Mouse (Mus musculus) forelimb bud, embryonic 11.5 days (tissue): ENCODE measurements around the gene Kcnip4.
A peak's percentile ranks its signal among the peaks of the same experiment; 100 is the strongest.

Experiments
- DNase-seq: peaks from one replicate; pipeline ENCODE4 v3.0.0-alpha.2; 2012; ENCODE audit warnings: low read depth, low spot score

Kcnip4 gene

DNA sequence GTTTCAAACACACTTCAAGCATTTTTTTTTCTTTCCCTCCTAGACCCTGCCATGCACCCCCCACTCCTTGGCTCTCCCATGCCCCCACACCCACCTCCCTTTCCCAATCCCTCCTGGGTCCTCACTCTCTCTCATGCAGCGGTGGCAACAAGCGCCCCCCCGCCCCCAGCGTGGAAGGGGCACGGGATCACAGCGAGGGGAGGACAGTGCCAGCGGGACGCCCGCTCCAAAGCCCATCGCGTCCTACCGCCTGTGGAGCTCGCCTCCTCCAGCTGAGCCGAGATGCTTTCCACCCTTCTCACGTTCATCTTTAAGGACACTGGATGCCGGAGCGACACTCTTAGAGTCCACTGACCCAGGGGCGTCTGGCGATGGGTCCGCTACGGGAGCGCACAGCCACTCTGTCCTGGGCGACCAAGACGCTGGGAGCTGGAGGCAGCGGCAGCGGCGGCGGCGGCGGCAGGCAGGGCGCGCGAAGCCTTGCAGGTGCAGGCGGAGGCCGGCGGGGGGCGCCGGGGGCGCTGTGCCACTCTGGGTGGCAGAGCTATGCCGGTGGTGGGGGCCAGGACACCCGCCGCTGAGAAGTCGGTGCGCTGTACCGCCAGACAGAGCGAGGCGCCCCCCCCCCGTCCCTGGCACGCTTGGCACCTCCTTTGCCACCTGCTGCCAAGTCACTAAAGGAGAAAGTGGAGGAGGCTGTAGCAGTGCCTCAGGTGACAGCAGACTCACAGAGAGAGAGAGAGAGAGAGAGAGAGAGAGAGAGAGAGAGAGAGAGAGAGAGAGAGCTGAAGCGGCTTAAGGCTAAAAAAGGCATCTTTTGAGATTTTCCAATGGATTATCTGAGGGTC lies at the start of gene Kcnip4:
TSS of gene Kcnip4 (minus strand) at position 514 of the 848 bp plus-strand sequence.
- peak; percentile 11 for DNase-seq

GRCm38 (mm10) chr5:49571876-49572275 lies 47.2 kb upstream of the Kcnip4 start:
- DNase-seq = no peak

DNA sequence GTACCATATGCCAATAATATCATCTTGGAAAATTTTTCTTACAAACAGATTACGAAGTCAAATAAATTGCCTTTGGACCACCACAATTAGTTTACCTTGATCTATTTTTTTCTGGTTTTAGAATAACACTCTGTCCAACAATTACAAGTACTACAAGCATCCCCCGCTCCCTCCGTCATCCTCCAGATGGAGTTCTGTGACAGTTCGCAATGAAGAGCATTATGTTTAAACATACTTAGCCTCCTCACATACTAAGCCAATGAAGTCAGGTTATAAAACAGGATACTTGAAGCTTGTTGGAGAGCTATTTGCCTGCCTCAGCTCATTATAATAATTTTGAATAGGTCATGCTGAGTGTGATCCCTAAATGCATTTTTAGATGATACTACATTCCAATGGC lies 39.0 kb upstream of the Kcnip4 start:
- DNase-seq = no peak

DNA sequence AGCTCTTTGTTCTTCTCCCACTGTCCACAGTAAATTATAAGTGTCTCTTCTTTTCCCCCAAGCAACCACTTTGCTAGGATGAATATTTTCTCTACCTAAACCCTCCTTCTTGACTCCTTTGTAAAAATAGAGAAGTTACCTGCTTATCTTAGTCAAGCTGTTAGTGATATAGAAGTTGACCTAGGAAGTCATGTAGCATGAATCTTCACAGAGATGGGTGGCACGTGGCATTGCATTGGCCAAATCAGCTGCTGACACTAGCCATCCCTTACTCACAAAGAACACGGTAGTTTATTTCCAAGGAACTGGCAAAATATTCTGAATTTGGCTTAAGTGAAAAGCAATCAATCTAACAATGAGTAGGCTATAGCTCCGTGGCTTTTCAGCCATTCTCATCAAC lies 32.7 kb upstream of the Kcnip4 start:
- no peak for DNase-seq

GRCm38 (mm10) chr5:49547884-49548283 lies 23.2 kb upstream of the Kcnip4 start:
- DNase-seq = no peak

DNA sequence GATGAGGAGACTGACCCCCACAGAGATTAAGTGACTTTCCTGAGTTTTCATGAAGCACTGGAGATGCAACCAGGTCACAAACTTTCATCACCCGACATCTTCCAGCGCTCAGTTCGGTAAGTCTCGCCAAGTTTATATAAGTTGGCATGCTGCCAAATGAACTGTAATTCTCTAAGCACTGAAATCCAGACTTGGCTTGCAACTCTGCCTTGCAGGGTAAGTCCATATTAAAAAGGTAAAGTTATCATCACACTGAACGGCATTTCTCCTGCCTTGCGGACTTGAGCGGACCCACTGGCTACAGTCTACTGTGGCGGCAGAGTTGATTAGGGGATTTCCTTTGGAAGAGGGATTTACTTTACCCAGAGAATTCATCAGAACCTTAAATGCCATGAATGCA lies 4.7 kb upstream of the Kcnip4 start:
- DNase-seq = no peak

GRCm38 (mm10) chr5:49525242-49525612 lies 520 bp upstream of the Kcnip4 start:
- DNase-seq = no peak

GRCm38 (mm10) chr5:49523997-49524393 lies 712 bp downstream of the Kcnip4 start:
- DNase-seq = no peak

DNA sequence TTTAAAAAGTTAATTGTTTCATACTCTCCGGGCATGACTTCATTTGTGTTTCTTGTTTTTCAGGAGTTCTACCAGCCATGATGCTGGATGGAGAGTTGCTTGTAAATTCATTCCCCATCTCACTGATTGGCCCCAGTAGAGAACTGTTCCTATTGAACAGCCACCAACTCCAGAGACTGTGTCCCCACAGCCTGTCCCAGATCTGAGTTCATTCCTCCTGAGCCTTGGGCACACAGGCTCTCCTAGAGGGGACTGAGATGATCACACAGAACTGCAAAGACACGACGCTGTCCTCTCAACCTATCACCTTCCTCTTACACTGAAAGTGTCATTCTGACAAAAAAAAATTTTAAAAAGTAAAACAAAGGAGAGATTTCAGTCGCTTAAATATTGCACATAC lies 1.7 kb downstream of the Kcnip4 start:
- DNase-seq = no peak

DNA sequence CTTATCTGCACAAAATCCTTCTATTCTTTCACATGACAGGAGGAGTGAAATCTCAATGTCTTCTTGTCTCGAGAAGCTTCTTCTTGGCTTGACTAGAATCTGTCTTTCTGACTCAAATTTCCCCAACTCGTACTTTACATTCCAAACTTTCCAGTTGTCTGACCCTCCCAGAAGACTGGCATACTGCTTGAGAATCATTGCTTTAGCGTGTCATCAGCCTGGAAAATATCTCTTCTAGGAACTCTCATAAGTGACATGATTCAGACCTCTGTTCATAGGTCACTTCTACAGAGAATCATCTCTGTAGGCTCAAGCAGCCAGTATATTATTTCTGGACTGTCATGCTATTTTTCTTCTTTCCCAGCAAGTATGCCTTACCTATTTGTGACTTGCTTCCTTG lies 26.0 kb downstream of the Kcnip4 start:
- no peak for DNase-seq

GRCm38 (mm10) chr5:49487270-49487669 lies 37.4 kb downstream of the Kcnip4 start:
- no peak for DNase-seq

- no peak for DNase-seq
These were observed 54.0 kb downstream of the Kcnip4 start for GRCm38 (mm10) chr5:49470738-49471137.

GRCm38 (mm10) chr5:49460643-49461276 lies 63.9 kb downstream of the Kcnip4 start:
- no peak for DNase-seq

- DNase-seq = no peak
These were observed 71.6 kb downstream of the Kcnip4 start for GRCm38 (mm10) chr5:49453100-49453499.

- DNase-seq = no peak
These were observed 73.4 kb downstream of the Kcnip4 start for GRCm38 (mm10) chr5:49451295-49451694.

DNA sequence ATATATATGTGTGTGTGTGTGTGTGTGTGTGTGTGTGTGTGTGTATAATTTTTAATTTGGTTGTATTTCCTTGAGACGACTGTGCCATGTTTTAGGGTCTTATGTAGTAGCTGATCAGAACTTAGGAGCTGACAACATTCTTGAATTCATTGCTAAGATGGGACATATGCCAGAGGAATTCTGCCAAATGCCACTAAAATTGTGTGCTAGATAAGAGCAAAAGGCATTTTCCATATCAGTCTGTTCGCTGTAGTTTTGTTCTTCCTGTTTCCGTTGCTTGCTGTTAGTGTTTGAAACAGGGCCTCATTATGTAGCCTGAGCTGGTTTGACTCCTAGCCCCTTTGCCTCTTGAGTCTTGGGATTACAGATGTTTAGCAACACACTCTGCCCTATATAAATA lies 73.8 kb downstream of the Kcnip4 start:
- DNase-seq = no peak

DNA sequence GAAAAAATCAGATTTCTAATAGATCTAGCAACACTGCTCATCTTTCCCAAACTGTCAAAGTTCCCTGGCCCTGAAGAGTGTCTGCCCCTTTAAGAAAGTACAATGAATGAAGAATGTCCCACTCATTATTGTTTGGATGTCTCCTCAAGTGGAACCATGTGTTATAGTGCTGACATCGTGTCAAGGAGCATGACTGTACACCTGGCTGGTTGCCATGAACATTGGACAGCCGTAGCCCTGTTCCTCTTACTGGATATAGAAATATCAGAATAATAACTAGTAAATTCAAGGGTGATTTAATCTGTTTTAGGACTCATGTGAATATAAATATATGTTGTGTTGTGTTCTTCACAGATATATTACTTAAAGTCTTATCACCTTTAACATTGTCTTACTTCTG lies 87.5 kb downstream of the Kcnip4 start:
- no peak for DNase-seq

DNA sequence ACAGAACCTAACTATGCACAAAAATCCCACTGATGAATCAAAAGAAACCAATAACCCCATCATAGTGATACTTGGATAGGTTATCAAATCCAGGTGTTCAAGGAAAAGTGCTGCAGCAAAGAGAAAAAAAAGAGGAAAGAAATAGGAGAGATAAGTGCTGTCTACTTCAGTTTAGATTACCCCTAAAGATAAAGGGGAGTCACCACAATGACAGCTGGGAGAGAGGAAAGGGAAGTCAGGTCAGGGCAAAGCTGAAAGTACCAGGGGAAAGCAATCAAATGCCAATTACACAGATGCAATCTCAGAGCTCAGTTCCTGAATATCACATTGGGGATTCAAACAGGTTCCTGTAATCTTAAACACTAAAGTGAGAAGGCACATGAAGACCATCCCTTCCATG lies 97.0 kb downstream of the Kcnip4 start:
- DNase-seq = no peak

- no peak for DNase-seq
These were observed 105.0 kb downstream of the Kcnip4 start for GRCm38 (mm10) chr5:49419707-49420106.

GRCm38 (mm10) chr5:49408351-49408750 lies 116.4 kb downstream of the Kcnip4 start:
- DNase-seq = no peak

DNA sequence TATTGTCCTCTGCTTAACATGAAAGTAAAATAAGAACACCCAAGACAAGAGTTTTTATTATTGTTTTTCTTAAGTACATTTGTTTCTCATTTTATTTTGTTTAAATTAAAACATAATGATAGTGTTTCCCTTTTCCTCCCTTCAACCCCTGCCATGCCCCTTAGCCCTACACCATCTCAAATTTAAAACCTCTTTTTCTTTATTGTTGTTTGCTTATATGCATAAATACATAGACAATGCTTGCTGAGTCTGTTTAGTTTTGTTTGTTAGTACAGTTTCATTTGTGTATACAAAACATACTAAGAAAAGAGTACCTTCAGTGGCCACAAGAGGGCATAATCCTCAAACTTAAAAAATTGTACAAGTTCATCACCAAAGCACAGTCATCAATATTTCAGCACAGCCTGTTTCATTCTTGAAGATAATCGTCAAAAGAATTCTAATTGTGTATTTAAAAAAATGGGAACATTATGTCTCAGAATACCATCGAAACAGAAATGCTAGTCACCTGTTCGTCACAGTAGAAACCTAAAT lies 154.1 kb downstream of the Kcnip4 start:
- peak; percentile 46 for DNase-seq

DNA sequence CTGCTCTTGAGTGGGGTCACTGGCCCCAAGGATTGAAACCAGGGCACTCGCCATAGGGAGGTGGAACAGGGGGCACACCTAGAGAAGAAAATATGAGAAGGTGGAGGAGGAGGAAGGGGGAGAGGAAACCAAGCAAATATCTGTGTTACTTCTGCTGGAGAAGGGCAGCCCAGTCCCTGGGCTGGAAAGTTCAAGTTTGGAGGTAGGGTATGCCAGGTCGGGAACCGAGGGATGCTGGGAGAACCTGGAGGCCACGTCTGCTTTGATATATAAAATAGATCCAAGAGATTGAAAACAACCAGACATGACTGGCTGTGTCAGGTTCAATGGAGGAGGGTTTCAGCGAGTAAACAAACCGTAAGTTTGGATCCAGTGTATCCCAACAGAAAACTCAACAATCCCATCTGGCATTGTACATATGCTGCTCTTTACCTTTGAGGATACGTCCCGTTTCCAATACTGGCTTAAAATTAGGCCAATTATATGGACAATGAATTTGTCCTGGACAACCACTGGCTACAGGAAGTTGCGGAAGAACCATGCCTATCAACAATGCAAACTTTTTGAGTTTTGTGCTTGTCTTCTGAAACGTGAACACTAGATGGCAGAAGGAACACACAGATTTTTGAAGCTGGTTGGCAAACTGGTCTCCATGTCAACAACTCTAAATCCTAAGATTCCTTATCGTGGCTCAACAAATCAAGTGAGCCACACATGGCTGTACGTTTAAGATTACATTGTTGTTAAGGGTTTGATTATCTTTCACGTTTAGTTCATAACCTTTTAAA lies 155.9 kb downstream of the Kcnip4 start:
- DNase-seq = peak; percentile 62
